Mouse (Mus musculus) layer of hippocampus, postnatal 14 days (tissue): ENCODE results near the gene Ube2o. TPM values are rescaled to one million over a fixed set of nuclear protein-coding genes. Genes with fewer than 3 reads are reported as not detected.

Source experiments
- DNase-seq, 2 experiments: peaks; one replicate each; pipeline ENCODE4 v3.0.0; 2021 to 2022; ENCODE audit warnings: low spot score in 2 of 2, mixed read lengths in 1 of 2
- long read RNA-seq, 2 experiments: library from polyadenylated mRNA; stranded (forward); transcript quantifications; one replicate each; pipeline ENCODE4 v2.0.0; 2021
- total RNA-seq, 2 experiments: library from RNA; stranded (reverse); gene quantifications; 2 replicates each; pipeline ENCODE4 v1.2.3; 2021

Gene Ube2o
- 100 to 1,000 TPM; 104 to 108 TPM for total RNA-seq
- long read RNA-seq, experiment 1, full-length matches to known transcripts: 27 of 70 reads
- long read RNA-seq, experiment 1, partial matches to known transcripts: 26 of 70 reads
- long read RNA-seq, experiment 1, other reads (novel, unspliced or antisense): 17 of 70 reads
- long read RNA-seq, experiment 2, full-length matches to known transcripts: 19 of 80 reads
- long read RNA-seq, experiment 2, partial matches to known transcripts: 50 of 80 reads
- long read RNA-seq, experiment 2, other reads (novel, unspliced or antisense): 11 of 80 reads

DNA sequence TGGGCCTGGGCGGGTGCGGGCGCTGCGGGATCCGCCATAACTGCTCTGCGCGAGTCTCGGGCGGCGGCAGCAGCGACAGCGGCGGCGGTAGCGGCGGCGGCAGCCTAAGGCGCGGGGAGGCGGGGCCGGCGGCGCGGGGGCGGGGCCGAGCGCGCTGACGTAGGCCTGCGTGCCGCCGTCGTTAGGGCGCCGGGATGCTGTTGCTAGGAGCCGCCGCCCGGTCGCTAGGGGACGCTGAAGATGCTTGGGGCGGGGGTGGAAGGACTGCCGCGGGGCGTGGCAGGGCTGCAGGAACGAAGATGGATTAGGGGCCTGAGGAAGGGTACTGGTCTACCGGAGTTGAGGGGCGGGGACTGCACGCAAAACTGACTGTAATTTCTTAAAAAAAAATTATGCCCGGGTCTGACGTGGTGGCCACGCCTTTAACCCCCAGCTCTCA is at the start of gene Ube2o:
TSS of gene Ube2o (minus strand) at position 72 of the 439 bp plus-strand sequence.
- DNase-seq: peak; percentile 80 to 84

DNA sequence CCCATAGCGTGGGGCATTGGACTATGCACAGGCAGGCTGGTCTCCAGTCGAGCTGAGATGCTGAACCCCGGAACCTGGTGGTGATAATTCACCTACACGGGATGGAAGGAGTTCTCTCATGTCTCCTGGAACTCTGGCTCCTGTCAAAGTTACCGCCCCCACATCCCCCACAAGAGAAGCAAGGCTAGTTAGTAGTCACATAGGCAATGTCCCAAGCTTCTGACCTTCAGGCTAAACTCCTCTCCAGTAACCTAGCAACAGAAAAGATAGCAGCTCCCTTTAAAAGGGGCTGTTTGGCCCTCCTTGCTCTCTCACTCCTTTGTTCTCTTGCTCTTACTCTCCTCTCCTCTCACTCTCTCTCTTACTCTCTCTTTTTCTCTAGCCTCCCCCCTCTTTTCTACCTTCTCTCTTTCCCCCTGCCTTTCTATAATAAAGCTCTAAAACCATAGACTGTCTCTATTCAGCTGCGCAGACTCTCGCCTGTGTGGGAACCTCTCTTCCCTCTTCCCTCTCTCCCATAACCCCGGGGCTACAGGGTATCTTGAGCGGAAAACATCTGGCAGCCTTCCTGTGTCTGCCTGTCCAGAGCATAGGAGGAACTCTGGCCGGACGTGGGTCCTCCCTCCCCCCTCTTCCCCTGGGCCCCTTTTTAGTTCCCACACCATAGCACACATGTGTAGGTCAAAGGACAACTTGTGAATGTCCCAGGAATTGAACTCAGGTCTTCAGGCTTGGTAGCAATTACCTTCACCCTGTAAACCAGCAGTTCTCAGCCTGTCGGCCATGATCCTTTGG is 49.1 kb upstream of the Ube2o start:
- DNase-seq: no peak

DNA sequence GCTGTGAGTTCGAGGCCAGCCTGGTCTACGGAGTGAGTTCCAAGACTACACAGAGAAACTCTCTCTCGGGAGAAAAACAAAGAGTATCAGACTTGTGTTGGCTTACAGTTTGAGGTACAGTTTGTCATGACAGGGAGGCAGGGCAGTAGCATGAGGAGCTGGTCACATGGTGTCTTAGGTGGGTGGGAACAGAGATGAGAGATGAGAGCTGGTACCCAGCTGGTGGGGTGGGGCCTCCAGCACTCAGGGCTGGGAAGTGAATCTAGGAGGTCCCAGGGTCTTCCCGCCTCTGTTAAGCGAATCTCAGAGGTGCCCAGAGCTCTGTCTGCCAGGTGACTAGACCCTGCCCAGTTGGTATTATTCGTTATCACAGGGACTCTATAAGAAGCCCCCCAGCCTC is 48.2 kb upstream of the Ube2o start:
- no peak for DNase-seq

DNA sequence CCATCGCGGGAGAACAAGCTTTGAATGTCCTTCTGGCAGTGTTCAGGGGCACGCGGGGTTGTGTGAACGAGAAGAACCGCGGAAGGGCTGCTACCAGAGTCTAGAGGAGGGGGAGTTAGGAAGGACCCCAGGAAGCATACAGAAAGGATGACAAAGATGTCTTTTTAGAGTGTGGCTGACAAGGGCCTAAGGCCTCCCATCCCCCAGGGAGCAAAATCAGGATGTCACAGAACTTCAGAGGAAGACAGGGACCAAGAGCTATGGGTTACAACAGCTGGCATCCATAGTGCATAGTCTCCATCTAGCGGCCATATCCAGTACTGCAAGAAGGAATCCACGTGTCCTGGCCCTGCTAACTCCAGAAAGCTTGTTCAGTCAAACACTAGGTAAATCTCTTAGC is 47.5 kb upstream of the Ube2o start:
- DNase-seq: peak; percentile 93

DNA sequence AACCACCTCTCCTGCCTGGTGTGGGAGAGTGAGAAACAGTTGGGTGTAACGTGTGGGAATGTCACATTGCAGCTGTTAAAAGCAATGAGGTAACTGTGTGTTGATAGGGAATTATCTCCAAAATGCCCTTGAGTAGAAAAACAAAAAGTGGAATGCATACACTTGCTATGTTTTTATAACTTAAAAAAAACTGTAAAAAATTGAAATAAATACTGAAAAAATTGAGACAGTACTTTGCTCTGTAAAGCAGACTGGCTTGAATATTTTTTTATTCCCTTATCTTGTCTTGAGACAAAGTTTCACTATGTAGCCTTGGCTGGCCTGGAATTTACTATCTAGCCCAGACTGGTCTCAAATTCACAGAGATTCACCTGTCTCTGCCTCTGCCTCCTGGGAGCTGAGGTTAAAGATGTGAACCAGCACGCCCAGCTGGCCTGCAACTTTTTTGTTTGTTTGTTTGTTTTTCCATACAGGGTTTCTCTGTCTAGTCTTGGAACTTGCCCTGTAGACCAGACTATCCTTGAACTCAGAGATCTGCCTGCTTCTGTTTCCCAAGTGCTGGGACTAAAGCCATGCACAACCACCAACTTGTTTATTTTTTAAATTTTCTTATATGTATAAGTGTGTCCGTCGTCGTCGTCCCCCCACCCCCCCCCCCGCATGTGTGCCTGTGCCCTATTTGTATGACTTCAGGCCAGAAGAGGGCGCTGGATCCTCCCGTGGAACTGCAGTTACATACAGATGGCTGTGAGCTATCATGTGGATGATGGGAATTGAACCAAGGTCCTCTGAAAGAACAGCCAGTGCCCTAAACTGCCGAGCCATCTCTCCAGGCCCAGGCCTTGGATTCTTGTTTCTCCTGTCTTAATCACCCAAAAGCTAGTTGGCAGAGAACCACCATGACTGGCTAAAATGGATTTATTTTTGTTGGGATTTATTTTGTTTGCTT is 46.1 kb upstream of the Ube2o start:
- no peak for DNase-seq

DNA sequence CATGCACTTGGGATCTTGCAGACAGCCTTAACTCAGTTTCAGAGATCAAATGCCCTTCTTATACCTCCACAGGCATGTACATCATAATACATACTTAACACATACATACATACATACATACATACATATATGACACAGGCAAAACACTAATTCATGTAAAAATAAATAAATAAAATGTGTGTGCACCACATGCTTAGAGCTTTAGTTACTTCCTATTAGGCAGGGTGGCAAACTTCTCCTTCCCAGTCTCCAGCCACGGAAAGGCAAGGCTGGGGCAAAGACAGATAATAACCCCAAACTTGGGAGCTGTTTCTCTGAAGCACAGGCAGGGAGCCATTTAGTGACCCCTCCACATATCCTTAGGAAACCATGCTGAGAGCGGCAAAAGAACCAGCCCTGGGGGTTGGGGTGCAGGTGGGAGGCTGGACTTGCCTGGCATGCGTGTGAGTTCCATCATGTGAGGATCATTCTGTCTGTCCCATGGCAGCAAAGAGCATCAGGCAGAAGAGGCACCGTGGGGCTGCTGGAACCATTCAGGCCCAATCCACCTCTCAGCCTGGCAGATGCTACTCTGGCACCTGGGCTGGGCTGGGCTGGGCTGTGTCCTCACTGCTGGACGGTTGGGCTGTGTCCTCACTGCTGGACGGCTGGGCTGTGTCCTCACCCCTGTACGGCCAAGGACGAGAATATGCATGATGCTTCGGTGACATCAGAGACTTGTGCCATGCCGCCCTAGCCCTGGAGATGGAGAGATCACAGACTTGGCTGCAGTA is 45.2 kb upstream of the Ube2o start, which contains the start of gene Rhbdf2:
TSS of gene Rhbdf2 (minus strand) at position 721 of the 773 bp plus-strand sequence.
- no peak for DNase-seq

DNA sequence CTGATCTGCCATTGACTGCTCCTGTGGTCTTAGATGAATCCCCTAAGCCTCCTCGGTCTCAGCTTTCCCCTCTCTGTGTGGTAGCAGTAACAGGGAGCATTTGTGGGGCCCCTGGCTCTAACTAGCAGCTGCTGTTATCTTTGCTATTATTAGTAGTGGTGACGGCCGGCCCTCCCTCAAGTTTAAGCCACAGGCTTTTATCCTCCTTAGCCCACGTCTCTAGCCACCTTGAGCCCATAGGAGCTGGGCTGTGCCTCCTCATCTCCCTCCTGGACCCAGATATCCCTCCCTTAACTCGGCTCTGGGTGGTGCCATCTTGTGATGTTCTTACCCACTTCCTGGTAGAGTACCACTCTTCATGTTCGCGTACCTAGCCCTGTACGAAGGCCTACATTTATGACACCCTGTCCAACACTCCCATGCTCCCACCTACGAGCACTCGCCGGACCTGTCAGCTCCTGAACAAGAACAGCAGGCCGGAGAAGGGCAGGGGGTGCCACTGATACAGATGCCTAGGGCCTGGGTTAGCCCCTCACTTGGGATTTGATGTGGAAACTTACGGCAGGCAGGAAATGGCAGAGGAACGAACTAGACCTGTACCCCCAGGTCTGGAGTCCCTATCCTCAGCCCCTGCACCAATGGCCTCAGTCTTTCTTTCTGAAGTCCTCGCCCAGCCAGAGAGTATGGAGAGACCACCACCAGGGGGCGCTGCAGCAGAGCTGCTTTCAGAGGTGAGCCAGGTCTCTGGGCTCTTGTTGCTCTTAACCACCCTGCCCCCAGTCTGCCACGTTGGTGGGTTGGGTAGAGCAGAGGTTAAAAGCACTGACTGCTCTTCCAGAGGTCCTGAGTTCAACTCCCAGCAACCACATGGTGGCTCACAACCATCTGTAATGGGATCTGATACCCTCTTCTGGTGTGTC is 44.1 kb upstream of the Ube2o start:
- no peak for DNase-seq

DNA sequence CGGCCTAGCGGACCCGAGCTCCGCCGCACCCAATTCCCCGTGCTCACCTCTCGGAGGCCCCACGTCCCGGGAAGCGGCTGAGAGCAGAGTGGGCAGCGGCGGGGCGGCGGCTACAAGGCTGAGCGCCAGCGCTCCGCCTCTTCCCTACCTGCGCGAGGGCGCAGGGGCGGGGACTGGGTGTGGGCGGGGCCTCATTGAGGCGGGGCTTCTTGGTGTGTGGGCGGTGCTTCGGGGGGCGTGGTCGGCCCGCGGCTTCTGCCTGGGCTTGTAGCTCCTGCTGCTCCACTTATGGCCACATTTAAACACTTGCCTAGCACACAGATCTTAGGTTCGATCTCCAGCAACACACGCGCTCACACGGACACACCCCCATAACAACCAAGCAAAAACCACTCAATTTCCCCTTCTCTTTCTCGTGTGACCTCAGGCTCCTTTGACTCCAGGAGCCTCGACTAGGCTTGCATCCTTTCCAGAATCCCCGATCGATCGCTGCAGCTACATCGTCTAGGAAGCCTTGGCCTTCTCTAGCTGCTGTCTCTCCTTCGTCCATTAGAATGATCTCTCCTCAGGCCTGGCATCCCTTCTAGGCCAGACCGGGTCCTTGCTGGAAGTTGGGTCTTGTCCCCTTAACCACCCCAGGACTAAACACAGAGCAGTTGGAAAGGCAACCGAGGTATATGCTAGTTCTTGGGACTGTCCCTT is 43.0 kb upstream of the Ube2o start:
- DNase-seq: no peak

DNA sequence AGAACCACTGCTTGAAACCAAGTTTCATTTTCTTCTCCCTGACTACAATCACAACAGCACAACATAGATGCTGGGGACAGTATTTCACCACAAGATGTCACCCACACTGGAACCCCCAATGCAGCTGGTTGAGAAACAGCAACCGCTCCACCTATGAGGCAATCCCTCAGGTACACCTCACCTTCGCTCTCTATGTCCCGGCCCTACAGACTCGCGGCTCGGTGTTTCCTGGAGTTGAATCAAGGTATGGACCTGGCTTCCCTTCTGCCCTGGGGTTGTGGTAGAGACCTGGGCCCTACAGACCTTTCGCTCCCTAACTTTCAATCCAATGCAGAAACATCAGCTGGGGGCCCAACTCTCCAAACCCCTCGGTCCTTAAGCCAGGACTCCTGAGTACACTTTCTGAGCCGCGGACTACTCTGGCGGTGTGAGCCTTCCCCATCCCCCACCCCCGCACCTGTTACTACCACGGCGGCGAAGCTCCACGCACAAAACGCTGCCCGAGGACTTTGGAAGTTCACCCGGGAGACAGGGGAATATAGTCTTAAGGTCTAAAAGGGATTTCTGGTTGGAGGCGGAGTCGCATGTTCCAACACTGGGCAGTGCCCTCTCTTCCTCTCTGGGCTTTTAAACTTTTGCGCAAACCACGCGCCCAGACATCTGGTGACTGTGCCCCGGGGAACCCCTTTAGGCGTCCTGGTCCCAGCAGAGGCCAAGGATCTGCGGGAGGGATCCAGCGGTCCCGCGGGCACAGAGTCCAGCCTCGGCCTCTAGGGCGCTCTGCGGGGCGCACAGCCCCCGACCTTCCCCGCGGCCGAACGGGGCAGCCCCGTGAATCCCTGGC is 42.3 kb upstream of the Ube2o start:
- no peak for DNase-seq

DNA sequence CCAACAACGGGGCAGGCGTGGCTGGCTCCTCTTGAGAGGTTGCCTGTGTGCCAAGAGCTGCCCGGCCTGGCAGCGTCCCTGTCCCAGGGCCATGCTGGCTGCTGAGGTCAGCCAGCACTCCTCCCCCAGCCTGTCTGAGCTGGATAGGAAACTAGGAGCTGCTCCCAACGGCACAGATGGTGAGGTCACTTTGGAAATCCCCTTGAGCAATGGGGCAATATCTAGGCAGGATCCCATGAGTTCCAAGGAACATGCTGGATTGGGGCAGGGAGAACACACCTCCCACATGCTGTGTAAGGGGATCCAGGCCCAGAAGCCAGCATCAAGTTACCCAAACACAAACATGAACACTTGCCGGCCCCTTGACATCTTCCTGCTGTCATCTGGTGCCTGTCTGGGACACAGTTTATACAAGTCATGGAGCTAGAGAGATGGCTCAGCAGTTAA is 40.0 kb upstream of the Ube2o start:
- peak in 1 of 2 experiments; percentile 60 for DNase-seq

DNA sequence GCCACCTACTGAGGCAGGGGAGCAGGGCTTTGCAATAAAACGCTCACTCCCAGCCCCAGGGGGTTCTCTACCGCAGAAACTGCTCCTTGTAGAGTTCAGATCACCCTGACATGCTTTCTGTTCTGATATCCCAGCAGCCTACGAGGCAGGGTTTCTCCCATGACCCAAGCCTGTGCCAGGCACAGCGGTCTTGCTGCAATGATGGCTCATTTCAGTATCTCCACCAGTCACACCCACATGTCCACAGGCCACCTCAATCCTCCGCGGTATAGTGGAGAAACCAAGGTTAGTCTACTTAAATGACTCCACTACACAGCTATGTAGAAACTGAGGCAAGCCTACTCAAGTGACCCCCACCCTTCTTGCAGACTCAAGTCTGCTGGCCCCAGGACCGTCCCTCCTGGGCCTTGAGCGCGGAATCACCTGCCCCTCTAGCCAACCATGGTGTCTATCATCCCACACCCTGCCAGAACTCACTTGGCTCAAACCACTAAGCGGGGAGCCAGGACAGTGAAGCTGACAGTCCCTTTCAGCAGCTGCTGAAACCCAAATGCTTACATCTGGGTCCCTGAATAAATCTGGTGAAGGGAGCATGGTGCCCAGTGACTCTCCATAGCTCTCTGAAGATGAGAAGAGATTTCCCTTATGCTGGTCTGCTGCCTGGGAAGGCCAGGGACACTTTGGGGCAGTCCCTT is 39.5 kb upstream of the Ube2o start:
- no peak for DNase-seq

DNA sequence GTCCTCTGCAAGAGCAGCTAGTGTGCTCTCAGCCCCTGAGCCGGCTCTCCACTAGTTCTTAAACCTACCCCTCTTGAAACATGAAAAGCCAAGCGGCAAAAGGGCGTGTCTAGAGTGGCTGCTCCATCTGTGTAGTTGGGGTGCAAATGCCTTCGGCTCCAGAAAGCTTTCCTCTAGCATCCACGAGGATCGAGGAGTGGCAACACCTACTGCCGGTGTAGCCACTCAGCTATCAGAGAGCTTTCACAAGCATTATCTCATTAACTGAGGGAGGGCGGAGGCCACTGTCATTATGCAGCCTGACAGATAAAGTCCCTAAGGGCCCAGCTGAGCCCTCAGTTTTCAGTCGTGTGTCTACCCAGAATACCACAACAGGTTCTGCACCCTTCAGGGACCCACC is 38.8 kb upstream of the Ube2o start:
- no peak for DNase-seq

DNA sequence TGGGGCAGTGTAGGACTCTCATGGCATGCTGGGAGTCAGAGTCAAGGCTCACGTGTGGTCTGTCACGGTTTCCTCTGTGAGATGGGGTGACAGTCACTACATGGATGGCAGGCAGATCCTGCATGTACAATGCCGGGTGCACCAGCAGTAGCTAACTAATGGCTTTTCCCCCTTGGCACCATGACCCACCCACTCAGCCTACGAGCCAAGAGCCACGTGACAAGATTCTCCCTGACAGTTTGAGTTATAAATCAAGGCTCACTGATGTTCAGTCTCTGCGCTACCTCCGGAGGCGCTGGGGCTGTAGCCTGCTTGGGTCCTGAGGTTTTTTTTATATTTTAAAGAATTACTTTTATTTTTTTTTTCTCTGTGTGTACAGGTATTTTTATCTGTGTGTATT is 38.3 kb upstream of the Ube2o start:
- no peak for DNase-seq

DNA sequence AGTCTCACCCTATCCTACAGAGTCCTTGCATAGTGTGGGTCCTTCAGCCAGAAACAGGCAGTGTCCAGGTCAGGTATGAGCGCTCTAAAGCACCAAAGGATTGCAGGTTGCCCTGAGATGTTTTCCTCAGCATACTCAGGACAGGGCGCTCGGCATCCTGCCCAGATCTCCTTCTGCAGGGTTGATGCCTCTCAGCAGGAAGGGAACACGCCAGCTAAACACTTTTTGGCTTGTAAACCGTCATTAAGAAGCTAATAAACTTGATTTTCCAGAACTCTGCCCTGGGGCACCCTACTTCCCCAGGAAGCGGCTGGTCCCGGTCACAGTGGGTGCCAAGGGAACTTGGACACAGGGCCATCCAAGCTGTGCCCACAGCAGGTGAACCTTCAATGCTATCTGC is 37.9 kb upstream of the Ube2o start:
- DNase-seq: no peak

DNA sequence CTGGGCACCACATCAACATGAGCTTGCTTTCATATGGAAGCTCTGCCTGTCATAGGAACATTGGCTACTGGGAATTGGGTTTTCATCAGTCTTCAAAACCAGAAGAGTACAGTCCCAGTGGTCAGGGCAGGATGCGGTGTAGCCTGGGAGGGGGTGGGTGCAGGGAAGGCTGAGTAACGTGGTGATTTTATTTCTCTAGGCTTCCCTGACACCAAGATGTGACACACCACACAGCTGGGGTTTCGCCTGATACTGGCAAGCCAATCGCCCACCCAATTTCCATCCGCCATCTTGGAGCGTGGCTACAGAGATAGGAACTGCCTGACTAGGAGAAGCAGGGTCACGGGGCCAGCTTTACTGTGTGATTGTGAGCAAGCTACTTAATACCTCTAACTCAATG is 37.4 kb upstream of the Ube2o start:
- DNase-seq: no peak

DNA sequence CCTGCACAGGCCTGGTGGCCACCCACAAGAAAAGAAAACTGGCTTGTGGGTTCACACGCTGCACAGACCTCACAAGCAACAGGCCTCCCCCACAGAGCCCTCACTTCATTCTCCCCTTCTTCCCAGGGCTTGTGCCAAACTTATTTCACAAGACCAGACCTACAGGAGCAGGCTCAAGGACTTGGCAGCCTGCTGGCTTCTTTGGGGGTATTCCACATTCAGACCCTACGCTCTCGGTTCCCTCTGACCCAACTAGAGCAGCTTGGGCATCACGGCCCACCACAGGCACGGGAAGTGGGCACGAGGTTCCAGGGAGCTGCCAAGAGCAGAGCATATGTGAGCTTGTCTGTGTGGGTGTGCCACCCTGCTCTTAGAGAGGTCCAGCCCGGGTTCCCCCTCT is 36.4 kb upstream of the Ube2o start:
- DNase-seq: no peak

DNA sequence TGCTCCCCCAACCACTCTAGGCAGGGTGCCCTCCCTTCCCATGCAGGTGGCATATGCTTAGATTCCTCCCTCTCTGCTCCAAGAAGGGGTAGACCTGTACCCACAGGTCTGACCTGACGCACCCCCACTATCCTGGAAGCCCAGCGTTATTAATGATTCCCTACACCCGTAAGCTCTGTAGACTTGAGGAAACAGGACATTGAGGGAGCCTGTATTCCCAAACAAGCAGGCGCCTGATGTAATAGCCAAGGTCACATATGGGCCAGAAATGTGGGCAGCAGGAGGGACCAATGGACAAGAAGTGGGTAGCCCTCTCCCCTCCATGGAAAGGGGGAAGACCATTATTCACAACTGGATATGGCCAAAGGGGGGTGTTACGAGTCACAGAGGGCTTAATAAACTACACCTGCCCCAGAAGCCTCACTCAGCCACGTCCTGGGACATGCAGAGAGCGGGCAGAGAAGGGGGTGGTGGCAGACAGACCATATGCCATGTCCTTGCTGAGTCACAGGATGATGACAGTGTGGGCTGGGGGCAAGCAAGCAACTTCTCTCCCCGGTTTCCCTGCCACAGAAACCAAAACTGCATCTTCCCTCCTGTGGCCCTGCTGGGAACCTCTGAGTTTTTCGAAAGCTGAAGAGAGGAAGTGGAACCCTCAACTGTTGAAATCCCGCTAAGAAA is 35.3 kb upstream of the Ube2o start:
- no peak for DNase-seq
